Mouse (Mus musculus): ENCODE measurements around the gene Timp2.
"Not testable (repeated sequence)": the region's sequence is repeated elsewhere in the genome, so short reads cannot be mapped to it uniquely, and the experiment has no call there.

Timp2 gene

DNA sequence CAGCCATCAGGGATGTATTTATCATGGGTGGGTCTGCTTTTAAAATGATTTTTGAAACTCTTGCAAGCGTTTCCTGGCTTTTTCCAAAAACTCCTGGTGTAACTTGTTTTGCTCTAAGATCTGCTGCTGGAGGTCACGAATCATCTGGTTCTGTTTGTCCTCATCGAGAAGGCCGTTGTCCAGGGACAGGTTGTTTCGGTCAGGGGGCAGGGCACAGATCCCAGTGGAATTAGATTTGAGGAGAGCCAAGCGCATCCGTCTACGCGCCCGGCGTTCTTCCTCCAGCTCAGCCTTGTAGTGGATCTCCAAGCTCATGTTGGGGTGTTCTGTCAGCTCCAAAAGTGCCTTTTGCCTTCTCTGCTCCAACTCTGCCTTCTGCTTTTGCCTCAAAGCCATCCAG lies 23.2 kb downstream of the Timp2 start:
- no peak for DNase-seq

DNA sequence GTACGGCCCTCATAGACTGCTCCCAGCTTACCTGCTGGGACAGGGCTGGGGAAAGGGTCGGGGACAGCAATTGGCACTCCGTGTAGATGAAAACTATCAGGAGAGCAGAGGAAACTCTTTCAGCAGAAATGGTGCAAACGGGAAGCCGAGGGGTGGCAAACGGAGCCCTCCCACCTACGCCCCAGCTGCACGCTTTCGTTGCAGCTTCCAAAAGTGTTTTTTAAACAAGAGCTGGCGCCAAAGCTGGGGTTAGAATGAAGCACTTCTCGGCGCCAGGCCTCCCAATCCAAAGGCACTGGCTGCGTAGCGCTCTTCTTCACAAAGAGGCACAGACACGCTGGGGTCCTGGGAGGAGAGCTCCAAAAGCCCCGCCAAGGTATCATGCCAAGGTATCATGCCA lies 24.8 kb downstream of the Timp2 start:
- DNase-seq = no peak

DNA sequence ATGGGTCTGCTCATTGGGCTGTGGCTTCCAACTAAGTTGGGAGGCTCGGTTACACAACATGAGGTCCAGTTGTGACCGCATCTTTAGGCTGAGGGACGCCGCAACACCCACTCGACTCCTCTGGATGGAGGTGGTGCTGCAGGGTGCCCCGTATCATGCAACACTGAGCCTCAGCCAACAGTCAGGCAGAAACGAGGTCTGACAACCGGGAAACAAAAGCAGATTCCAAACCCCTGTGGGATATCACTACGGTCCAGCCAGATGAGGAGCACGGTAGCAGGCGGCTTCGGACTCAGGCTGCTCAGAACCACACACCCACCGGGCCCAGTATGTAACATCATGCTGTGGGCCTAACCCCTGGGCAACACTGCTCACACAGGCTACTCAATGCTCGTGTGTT lies 25.2 kb downstream of the Timp2 start:
- DNase-seq = no peak

DNA sequence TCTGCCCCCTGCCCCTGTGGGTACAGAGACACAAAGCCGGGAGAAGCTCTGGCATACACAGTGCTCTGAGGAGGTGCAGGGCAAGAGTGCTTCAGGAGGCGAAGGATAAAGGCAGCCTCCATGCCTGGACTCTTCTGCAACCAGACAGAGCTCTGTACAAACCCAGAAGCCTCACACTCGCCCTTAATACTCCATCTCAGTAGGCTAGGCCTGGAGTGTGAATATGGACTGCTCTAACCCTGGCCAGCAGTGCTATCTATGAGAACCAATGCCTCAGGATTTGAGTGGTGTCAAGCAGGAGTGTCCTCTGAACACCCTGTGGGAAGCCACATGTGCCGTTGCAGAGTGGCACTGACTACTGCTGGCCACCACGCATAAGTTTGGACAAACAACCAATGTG lies 26.6 kb downstream of the Timp2 start:
- DNase-seq = no peak

DNA sequence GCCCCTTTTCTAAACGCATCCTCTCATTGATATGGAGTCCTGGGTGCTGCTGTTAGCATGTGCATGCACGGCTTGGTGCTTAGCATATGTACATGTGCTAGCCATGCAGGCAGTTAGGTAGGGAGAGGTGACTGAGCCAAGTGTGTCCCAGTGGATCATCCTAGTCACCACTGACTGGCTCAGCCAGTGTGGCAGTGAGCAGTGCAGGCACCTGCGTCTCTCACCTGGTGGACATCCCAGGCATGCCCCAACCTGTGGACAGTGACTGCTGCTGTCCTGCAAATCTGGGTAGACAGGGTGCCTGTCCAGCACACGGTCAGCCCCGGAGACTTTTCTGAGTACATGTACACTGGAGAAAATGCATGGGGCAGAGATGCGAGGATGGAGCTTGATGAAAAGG lies 27.0 kb downstream of the Timp2 start:
- no peak for DNase-seq

DNA sequence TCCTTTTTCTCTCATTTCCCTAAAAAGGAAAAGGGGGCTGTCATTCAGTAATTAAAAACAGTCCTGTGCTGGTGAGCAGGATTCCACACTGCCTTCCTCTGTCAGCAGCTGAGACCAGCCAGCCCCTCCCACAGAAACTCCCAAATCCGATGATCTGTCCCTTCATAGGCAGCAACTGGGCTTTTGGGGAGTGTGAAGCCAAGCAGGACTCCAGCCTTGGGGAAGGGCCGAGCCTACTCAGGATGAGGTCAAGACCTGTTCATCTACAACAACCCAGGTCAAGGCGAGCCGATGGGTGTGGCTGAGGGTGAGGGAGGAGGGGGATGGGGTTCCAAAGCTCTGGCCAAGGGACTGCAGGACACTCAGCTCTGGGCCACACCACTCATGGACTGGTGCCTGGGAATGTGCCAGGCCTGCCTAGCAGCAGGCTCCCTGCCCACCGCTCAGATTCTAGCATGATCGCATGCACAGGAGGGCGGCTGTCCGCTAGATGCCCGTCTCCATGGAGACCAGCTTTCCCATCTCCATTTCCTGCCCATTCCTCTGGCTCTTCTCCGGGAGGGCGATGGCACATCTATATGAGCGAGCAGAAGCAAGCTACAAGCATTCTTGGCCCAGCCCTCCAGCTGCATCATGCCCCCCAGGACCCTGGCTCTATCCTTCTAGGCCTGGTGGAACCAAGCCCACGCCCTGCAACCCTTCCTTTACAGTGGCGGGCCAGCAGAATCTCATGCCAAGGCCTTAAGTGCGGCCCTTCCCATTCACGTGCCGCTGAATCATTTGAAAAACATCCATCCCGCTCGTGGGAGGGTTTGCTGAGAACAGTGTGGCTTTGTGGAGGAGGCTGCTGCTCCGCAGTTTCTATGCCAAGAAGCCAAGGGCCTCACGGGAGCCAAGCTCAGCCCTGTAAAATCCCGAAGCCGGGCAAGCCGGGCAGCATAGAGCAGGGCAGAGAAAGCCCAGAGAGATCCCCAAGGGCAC lies 28.3 kb downstream of the Timp2 start:
- DNase-seq = peak; percentile 89 to 91

DNA sequence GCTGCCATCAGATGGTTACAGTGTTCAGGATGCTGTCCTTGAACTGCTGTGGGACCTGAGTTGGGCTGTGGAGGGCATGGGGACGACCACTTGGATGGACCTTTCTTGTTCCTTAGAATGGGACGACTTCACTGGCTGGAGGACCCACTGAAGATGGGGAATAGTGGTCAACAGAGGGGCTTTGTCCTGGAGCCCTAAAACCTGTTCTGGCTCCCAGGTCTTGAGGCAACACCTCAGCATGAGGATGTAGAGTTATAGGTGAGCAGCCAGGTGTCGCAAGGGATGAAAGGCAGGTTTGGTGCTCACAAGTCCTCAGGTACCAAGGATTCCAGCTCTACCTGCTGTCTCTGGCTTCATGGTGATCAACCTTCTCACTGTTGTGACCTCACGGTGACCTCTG lies 29.0 kb downstream of the Timp2 start:
- DNase-seq = no peak

DNA sequence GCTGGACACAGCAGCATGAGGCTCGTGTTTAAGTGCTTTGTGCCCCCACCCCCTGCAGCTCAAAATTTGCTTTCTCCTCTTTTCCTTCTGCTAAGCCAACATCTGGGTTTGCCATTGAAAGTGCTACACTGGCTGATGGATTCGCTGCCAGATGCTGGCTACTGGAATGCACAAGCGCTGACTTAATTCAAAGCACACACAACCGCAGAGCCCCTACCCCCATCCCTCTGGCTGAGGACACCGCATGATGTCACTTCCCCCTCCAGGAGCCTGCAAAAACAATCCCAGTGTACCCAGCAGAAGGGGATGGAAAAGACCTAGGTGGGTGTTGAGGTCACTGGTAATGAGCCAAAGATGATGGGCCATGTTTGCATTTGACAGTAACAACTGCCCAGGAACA lies 31.0 kb downstream of the Timp2 start:
- DNase-seq = no peak

DNA sequence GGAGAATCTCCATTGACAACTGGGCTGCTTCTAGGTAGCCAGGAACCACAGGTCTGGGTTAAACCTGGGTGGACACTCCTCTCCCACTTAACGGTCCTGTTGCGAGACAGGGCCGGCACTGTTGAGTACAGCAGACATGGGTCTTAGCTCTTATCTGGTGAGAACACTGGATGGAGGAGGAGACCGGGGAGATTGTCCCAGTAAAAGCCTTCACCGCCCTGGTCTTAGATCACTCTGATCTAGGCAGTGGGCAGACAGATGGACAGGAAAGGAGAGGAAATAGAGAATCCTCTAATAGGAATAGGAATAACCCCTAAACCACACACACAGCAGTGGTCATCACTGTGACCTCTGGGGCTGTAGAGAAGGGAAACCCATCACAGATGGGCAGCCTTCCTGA lies 31.6 kb downstream of the Timp2 start:
- no peak for DNase-seq

DNA sequence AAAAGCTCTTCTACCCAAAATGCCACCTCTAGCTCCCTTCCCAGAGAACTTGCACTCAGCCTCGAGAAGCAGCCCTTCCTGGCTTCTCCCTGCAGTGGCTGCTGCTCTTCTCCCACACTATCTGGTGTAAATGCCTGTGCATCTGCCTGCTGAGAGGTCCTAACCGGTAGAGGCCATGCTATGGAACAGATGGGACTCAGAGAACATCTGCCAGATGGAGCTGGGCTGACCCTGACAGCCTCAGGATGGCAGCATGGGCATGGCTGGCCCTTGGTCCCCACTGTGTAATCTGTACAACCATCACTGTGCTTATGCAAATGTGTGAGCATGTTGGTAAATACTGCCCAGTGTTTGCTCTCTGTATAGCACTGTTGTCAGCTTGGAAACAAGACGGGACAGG lies 32.9 kb downstream of the Timp2 start:
- DNase-seq = no peak

DNA sequence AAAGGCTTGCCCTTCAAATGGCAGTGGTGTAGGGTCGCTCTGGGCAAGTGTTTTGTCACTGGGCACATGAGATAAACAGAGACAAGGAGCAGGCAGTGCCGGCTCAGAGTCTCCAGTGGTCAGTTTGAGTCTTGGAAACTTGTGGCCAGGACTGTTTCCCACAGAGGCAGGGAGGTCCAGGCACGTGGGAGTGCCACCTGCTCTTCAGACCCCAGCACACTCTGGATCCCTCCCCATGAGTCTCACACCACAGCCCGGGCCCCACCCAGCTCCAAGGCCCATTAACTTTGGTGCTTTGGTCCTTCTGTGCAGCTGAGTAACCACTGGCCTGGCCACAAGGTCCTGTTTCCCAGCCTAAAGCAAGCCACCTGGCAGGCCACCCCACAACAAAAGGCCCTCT lies 33.6 kb downstream of the Timp2 start:
- DNase-seq = peak in 1 of 2 experiments; percentile 42

DNA sequence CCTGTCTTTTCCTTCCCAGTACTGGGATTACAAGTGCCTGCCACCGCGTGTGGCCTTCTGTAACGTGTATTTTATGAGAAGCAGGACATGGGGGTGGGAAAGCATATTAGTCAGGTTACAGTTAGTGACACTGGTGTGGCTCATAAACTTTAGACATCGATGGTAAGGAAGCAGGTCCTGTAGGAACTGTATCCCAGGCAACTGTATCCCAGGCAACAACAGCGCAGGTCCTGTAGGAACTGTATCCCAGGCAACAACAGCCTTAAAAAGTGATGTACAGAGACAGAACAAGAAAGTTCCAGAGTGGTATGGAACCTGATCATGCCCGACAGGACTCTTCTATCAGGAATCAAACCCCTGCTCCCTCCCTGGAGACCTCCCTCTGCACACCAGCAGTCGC lies 34.0 kb downstream of the Timp2 start:
- DNase-seq = no peak

DNA sequence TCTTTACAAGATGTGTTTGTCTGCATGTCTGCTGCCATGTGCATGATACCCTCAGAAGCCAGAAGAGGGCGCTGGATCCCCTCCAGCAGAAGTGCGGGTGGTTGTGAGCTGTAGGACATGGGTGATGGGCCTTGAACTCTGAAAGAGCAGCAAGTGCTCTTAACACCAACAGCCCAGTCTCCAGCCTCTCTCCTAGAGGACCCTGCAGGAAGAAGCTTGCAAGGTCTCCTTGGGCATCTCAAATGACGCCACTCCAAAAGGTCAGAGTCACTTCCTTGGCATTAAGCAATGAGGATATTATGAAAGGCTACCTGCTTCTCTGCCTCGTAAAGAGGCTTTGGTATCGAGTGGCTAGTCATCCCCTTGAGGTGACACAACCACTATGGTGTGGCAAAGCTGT lies 36.9 kb downstream of the Timp2 start:
- peak; percentile 51 to 70 for DNase-seq

DNA sequence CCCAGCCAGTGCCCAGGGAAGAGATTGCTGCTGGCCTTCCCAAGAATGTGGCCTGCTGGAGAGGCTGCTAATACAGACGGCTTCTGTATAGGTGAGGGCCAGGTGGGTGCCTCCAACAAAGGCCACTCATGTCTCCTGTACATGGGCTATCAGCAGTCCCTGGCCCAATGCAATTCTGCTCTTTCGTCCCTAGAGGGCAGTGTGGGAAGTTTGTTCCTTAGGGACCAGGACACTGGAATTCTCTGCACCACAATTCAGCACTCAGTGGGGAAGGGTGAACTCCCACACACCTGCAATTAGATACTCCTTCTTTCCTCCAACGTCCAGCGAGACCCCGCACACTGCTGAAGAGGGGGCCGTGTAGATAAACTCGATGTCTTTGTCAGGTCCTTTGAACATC lies 38.4 kb downstream of the Timp2 start:
- peak; percentile 49 to 60 for DNase-seq

DNA sequence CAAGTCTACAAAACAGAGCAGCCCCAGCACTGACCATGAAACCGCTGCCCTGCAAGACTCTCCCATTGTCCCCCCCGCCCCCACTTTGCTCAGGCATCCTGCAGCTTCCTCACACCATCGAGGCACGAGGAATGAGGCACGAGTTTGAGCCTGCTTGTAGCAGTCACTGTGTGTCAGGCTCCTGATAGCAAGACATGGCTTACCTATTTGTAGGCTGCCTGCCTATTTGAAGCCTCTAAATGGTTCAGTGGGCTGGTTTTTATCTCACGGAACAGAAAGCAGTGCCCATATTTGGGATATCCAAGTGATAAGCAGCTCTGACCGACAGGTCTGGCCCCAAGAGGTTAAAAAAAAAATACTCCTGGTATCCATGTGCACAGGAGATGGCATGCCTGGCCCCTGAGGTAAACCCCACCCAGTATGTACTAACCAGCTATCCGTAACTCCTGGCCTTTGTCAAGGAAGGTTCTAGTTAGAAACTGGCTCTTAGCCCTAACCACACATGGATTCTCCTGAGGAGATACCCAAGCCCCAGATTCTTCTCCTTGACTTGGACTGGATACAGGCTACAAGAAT lies 39.2 kb downstream of the Timp2 start:
- DNase-seq = no peak

DNA sequence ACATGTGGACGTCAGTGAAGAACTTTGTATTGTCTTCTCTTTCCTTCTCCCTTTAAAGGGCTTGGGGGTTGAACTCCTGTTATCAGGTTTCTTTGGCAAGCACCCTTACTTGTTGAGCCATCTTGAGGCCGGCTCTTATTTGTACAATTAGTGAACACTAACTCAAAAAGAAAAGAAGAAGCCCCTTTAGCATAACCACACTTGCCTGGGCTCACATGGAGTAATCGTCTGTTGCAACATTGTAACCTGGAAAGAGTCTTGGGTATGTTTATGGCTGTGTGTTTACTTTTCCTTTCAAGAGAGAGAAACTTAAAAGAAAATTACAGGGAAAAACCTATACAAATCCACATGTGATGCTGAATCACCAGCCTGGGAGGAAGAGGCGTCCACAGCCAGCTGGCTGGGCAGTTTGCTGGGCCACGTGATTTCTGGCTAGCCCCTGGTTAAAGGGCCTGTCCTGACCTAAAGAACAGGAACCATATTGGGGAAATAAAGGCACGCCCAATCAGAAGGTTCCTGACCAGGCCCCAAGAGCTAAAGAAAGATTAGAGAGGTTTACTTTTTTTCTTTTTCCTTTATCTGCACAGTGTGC lies 43.3 kb downstream of the Timp2 start:
- DNase-seq = no peak

DNA sequence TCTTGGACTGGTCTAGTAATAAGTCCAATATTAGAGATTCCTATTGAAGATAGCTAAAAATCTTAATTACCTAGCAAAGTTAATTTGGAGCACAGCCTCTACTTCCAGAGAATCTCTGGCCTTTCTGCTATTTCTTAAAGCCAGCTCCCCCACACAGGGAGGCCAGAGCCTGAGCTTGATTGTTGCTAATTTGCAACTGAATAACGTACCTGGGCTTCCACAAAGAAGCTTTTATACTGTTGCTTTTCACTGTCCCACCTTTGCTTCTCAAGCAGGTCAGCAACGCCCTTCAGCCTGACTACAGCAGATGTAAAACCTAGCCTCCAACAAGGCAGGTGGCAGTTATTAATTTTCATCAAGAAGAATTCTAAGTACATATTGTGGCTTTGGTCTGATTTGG lies 47.6 kb downstream of the Timp2 start:
- DNase-seq = not testable (repeated sequence)

DNA sequence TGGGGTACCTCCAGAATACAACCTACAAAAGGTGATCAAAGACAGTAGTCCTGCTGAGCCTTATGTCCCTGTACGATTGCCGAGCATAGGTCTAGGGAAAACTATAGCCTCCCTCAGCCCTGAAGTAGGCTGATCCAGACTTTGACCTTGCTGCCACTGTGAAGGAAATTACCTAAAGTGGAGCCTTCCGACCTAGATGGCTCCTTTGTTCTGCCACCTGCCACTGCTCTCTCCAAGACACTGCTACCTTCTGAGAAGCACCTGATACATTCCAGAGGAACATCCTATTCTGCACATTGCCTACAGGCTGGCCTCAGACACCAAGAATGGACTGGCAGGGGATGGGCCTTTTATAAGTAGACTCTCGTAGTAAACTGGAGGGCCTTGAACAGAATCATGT lies 51.6 kb downstream of the Timp2 start:
- DNase-seq = not testable (repeated sequence)

DNA sequence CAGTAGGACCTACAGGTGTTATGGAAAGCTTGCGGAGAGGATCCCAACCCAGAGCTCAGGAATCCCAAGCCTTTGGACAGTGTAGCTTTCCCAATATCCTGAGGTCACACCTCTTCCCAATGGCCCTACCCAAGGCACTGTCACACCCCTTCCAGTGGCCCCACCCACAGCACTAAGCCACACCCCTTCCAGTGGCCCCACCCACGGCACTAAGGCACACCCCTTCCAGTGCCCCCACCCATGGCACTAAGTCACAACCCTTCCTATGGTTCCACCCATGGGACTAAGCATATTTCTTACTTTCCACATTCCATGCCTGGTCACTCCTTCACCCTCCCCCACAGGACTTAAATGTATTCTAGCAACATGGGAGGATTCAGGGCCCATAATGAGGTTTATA lies 56.7 kb downstream of the Timp2 start:
- no peak for DNase-seq

DNA sequence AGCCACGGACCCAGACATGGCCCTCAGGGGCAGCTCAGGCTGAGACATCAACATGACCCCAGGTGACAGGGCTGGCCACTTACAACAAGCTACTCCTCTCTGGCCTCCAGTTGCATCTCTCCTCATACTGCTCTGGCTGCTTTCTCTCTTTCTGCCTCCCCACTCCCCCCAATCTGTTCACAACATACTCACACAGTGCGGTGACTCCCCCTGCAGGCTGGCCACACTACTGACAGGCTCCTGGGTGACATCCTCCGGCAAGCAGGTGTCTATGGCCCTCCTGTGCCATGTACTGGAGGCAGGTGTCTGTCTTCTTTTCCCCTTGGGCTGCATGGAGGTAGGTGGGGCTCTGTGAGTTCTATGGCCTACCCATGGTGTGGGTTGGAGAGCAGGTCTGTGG lies 57.6 kb downstream of the Timp2 start:
- no peak for DNase-seq

DNA sequence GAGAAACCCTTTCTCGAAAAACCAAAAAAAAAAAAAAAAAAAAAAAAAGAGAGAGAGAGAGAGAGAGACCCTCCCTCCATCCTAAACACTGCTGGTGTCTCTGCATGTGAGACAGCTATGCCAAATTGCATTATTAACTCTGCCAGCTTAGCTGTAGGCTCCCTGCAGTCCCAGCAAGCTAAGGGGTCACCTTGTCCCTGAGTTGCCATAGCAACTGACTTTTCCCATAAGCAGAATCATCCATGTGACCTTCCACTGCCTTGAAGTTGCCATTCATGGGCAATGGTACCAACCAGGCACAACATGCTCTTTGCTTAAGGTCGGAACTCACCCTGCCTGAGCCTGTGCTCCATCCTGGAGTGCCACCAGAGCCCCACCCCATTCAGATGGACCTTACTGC lies 60.5 kb downstream of the Timp2 start:
- no peak for DNase-seq

DNA sequence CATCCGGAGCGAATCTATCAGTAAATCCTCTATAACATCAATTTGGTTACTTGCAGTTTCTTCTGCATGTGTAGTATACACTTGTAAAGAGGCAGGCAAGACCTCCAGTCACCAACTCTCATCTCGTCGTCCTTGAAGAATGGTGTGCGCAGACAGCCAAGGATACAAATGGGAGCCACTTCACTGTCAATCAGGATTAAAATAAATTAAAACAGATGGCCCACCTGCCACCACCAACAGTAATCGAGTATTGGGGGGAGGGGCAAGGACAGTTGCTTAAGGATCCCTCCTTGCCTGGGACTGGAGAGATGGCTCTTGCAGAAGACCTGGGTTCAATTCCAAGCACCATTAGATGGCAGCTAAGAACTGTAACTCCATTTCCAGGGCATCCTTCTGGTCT lies 62.9 kb downstream of the Timp2 start:
- no peak for DNase-seq

DNA sequence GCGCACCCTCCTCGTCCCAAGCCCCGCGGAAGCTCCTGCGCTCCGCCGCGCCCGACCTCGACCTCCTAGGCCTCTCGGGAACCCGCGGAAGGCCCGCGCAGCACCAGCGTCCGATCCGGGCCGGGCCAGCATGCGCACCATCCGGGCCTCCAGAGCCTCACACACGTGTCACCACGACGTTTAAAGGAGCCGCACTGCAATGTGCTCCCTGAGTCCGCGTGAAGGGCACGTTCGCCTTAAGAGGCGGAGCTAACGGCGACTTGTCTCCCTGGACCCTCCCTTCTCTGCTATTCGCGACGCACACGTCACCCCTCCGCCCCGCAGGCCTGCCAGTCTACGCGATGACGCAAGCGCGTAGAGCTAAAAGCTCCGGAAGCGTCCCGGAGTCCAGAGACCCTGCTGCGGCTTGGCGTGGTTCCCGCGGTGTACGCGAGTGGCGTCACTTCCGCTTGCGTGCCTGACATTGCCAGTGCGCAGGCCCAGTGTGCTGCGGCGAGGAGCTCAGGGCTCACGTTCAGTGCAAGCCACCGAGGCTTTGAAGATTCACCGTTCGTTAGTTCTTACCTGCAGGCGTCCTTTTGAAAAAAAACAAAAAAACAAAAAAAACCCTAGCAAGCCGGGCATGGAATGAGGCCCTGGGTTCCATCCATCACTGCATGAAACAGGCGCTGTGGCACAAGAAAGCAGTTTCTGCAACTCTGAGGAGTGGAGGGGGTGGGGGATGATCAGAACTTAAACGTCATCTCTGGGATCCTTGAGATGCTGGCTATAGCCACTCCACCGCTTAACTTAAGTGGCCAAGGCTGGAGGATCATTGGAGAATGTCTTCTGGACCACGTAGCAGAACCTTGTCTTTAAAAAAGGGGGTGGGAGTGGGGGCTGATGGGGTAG lies 65.3 kb downstream of the Timp2 start, which contains the start of gene Usp36:
Gene Usp36, minus strand, starts transcription at position 246 of the 891 bp plus-strand sequence.
- DNase-seq = peak; percentile 100

All from lung, adult 18-20 months (tissue).